Mouse (Mus musculus) gastrocnemius, postnatal 36 days (tissue): Measurements from ENCODE around the gene Ankrd24. TPM values are rescaled to one million over a fixed set of nuclear protein-coding genes. Genes with fewer than 3 reads are reported as not detected.

Experiments used
- DNase-seq, 2 experiments: peaks; one replicate each; pipeline ENCODE4 v3.0.0; 2022
- intact Hi-C: fragments of 180-260 bp; cut with DNase I; formaldehyde crosslinking; loops from one replicate; pipeline ENCODE4 v1.15.1; 2025
- long read RNA-seq, 2 experiments: library from polyadenylated mRNA; stranded (forward); transcript quantifications; one replicate each; pipeline ENCODE4 v2.0.0; 2021
- total RNA-seq, 2 experiments: library from RNA; stranded (reverse); gene quantifications; 2 replicates each; pipeline ENCODE4 v1.2.3; 2021

Gene Ankrd24
- 1 to 10 TPM; 7.0 to 8.7 TPM for total RNA-seq
- long read RNA-seq, experiment 1, partial matches to known transcripts, result 1 of 6 reads
- long read RNA-seq, experiment 1, other reads (novel, unspliced or antisense), result 2 of 6 reads
- long read RNA-seq, experiment 2, partial matches to known transcripts, result 0 of 2 reads
- long read RNA-seq, experiment 2, other reads (novel, unspliced or antisense), result 0 of 2 reads

DNA sequence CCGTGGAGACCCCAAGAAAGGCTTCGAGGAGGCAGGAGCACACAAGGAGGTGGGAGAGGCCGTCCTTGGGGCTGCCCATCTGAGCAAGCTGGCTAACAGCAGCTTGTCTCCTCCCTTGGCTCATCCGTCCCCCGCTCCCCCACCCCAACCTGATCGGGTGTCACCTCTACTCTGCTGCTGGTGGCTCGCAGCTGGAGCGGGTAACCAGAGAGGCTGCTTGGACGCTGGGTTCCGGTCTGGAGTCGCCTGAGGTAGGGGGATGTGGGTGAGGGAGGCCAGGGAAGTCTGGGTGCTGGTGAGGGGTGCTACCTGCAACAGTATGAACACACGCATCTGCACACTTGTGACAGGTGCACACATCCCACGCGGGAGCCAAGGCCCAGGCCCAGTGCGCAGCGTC lies at the start of gene Ankrd24:
Ankrd24 (plus strand) TSS at position 151 of the 400 bp plus-strand sequence.
- DNase-seq, result no peak
- intact Hi-C loops, result loop anchor here (2.0 to 10.0 kb wide), 2 partner anchors 14 to 546 kb away; no protein-coding TSS in a partner anchor

DNA sequence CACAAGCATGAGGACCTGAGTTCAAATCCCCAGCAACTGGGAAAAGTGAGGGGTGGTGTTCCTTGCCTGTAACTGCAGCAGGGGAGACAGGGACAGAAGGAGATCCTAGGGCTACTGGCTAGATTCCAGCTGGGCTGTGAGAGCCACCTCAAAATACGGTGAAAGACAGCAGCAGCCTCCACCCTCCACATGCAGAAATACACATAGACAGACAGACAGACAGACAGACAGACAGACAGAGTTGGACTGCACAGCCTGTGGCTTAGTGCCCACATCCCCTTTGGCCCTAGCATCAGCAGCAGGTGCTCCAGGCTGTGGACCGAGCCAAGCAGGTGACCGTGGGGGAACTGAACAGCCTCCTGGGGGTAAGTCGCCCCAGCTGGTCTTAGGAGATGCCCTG lies 48.4 kb upstream of the Ankrd24 start:
- intact Hi-C loops, result no loop called here
- DNase-seq, result no peak

DNA sequence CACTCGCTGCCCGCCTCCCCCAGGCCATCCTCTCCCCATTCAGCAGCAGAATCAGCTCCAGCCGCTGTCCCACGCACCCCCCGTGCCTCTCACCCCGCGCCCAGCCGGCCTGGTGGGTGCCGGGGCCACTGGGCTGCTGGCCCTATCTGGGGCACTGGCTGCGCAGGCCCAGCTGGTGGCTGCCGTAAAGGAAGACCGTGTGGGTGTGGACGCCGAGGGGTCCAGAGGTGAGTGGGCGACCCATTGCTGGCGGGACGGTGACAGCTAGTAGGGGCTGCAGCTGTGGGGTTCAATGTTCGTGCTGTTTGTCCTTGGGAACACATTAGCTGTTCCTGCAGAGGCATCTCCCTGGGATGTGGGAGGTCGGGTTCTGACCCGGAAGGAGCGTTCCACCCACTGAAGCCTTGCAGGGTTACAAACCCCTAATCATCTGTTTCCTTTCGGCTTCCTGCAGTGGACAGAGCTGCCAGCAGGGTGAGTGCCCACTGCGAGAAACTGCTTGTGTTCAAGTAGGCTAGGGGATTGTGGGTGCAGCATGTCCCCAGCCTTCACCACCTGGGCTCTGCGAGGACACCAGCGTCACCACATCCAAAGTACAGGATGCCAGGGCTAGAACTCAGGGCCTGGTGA lies 47.8 kb upstream of the Ankrd24 start:
- intact Hi-C loops, result no loop called here
- DNase-seq, result no peak

DNA sequence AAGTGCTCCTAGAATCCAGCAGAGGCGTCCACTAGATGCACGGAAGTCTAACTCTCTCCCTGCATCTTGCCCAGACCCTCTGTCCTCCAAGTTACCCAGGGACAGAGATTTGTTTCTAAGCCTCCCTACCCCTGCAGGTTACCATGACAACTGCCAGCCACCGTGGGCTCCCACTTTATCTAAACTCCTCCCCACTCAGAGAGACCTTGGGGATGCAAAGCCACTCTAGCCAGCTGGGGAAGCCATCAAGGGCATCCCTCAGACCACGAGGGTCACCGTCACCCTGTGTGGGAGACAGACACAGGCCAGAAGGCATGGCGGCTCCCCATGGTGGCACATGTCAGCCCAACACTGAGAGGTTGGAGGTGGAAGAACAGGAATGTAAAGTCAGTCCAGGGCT lies 45.0 kb upstream of the Ankrd24 start:
- intact Hi-C loops, result no loop called here
- no peak for DNase-seq

DNA sequence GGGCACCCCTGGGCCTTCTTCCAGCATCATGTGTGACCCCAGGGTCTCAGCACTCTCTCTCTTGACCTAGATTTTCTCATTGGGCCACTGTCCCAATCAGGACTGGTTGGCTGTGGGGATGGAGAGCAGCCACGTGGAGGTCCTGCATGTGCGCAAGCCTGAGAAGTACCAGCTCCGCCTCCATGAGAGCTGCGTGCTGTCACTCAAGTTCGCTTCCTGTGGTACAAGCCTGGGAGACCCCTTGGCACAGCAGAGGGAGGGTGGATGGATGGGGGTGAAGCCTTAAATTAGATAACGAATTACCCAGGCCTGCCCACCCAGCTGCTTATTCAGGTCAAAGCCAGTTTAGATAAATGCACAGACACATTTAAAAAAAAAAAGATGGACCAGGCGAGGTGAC lies 39.6 kb upstream of the Ankrd24 start:
- DNase-seq, result no peak
- intact Hi-C loops, result no loop called here

DNA sequence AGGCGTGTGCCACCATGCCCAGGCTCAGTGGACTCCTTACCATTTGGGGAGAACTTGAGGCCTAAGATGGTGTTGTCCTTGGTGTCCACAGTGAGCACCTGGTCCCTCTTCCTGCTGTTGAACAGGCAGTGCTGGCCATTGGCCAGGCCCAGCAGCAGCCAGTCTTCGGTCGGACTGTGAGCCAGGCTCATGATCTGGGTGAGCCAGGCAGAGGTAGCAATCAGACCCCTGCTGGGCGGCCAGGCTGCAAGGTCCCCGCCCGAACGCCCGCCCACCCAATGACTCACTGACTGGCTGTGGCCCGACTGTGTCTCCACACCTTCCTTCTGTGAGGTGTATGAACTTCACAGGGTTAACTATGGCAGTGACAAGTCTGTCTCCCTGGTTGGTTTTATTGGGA lies 36.5 kb upstream of the Ankrd24 start:
- intact Hi-C loops, result no loop called here
- DNase-seq, result no peak

DNA sequence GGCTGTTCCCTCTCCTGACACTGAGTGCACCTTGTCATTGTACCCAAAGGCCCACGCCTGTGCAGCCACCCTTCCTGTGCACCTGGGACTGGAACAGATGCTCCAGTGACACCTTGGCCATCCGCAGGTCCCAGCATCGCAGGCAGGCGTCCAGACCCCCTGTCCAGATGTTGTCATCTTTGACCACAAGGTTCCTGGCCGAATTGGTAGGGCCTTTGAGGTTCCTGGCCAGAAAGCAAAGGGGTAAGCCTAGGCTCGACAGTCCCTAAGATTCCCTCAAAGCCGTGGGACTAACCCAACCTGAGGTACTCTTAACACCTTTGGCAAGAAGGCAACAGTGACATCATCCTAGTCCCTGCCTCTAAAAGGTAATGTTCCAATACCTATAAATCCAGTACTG lies 35.7 kb upstream of the Ankrd24 start:
- intact Hi-C loops, result no loop called here
- DNase-seq, result no peak

DNA sequence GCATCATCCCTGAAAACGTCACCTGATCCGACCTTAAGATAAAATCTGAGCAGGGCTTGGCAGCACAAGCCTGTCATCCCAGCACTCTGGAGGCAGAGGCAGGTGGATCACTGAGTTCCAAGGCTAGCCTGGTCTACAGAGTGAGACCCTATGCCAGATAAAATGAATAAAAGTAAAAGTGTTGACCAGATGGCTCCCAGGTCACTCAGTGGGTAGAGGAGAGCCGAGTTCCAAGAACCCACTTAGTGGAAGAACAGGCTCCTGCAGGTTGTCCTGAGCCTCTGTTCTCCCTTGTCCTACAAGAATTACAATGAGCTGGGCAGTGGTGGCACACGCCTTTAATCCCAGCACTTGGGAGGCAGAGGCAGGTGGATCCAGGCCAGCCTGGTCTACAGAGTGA lies 35.1 kb upstream of the Ankrd24 start:
- intact Hi-C loops, result no loop called here

DNA sequence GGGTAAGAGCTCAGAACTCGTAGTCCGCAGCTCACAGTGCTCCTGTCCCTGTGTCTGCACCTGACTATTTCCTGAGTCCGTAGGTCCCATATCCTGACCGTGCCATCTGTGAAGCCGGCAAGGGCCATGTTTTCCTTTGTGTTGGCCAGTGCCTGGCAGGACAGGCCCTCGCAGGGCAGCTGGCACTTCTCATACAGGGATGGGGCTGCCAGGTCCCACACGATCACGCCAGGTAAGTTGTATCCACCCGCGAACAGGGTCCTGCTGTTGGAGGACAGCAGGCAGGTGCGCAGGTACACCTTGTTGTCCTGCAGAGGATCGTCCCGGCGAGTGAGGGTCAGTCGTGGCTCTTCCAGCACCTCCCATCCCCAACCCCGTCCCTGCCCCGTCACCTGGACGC lies 34.4 kb upstream of the Ankrd24 start:
- no peak for DNase-seq
- intact Hi-C loops, result no loop called here

More for the DNA sequence above, 35.1 kb upstream of the Ankrd24 start:
- DNase-seq, result no peak

DNA sequence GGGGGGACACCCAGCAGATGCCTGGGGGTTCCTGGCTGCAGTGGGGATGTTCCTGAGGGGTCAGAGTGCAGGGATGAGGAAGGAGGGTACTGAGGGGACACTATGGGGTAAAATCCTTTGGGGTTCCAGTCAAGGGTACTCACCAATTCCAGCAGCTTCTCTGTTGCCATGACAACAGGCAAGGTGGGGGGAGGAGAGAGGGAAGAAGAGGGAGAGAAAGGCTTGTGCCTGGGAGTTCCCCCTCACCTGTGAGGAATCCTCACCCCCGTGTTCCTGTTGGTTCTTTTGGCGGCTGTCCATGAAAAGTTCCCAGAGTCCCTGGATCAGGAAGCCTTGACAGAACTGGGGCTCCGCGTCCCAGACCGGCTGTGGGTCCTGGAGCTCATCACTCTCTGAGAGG lies 32.7 kb upstream of the Ankrd24 start:
- DNase-seq, result no peak
- intact Hi-C loops, result no loop called here

DNA sequence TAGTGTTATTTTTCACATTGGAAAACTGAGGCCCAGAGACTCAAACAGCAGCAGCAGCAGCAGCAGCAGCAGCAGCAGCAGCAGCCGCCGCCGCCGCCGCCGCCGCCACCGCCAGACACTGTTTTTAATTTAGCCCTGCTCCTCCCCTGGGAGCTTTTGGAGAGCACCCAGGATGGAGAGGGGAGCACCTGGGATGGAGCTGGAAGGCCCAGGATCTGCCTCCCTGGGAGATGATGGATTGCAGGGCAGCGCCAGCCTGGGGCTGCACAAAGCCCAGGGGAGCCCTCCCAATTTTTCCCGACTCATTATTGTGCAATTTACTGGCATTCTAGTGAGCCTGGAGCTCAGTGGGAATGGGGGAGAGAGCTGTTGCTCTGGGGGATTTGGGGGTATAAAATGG lies 31.7 kb upstream of the Ankrd24 start:
- intact Hi-C loops, result no loop called here
- DNase-seq, result peak; percentile 42 to 45

DNA sequence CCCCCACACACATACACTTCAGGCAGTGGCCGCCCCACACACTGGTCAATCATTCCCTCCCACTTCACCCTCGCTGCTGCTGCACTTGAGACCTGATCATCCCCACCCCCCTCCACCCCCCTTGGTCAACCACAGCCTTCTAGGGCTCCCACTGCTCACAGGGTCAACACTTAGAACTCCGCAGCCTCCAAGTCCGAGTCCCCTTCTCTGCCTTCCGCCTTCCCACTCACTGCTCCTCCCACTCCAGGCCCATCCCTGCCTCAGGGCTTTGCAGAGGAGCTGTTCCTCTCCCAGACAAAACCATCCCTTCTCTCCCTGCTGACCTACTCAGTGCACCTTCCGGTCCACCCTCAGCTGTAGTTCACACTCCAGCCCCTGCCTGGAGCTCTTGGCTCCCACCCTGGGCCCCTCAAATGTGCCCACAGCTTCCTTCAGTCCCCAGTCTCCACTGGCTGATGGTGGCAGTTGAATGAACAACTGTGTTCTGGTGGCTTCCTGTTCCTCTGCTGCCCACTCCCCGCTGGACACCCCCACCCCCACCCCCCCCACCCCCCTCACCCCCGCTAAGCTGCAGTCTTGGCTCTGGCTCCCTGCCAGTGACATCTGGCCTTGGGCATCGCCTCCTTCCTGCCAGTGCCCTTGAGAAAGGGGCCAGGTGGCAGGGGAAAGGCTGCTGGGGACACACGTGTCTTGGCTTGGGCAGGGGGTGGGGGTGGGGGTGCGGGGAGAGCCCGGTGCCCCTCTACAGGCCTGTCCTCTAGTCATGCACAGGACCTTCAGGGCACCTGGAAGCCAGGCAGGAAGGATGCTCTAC lies 31.0 kb upstream of the Ankrd24 start:
- no peak for DNase-seq
- intact Hi-C loops, result no loop called here

DNA sequence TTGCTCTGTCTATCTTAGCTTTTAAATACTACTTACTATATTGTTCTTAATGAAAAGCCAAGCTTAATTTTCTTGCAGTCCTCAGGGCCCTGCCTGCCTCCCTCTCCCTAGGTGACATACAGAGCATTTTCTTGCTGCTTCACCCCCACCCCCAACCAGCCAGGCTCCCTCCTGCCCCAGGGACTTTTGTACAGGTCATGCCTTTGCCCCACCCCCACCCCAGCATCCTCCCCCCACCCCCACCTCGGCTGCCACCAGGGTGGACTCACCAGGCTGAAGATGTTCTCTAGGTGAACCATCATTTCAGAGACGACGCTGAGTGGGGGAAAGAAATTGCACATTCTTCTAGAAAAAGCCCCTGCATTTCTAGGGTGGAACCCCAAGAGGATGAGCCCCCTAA lies 30.0 kb upstream of the Ankrd24 start:
- intact Hi-C loops, result no loop called here
- no peak for DNase-seq

DNA sequence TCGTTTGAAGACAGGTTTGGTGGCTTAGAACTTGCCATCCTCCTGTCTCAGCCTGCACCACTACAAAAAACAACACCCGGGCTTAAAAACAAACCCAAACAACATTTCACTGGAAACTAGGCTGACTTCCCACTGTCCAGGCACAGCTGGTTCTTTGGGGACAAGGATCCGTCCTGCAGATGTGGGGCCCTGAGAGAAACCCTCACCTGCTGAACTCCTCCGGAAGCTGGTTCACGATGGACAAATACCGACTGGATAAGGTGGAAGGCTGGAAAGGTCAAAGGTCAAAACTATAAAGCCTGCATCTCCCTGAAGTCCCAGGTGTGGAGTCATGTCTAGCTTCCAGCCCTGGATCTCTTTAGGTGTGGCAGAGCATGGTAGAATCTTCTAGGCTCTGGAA lies 29.5 kb upstream of the Ankrd24 start:
- DNase-seq, result no peak
- intact Hi-C loops, result no loop called here

DNA sequence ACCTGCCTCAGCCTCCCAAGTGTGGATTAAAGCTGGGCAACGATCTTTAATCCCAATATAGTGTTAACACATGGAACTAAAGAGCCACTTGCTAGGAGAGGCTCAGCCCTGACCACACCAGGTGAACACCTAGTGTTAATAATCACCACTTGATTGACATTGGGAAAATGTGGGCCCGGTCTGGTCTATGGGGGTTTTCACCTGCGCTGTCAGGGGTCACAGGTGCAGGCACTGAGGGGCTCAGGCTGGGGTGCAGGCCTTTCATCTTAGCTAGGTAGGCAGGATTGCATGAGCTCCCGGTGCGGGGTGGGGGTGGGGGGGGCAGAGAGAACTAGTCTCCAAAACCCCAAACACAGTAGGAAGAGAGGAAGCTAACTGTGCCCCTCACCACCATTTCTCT lies 28.7 kb upstream of the Ankrd24 start:
- intact Hi-C loops, result loop anchor here (5.0 kb wide), 2 partner anchors 82 to 102 kb away; partner anchors contain the start of gene Ncln
- DNase-seq, result no peak

DNA sequence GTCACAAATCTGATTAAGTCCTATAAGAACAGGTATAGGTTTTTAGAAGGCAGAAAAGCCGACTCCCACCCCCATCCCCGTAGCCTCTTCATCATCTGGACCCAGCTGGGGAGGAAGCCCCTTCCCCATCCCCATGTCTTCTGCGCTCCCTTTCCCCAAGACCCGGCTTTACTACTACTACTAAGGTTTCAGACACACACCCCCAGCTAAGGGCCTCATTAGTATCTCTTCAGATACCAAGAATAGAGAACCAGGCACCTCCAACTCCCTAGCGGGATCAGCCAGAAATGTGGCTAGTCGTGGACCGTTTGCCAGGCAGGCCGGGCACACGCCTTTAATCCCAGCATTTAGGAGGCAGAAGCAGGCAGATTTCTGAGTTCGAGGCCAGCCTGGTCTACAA lies 28.2 kb upstream of the Ankrd24 start:
- intact Hi-C loops, result loop anchor here (5.0 kb wide), 2 partner anchors 83 to 103 kb away; partner anchors contain the start of gene Ncln
- DNase-seq, result no peak

DNA sequence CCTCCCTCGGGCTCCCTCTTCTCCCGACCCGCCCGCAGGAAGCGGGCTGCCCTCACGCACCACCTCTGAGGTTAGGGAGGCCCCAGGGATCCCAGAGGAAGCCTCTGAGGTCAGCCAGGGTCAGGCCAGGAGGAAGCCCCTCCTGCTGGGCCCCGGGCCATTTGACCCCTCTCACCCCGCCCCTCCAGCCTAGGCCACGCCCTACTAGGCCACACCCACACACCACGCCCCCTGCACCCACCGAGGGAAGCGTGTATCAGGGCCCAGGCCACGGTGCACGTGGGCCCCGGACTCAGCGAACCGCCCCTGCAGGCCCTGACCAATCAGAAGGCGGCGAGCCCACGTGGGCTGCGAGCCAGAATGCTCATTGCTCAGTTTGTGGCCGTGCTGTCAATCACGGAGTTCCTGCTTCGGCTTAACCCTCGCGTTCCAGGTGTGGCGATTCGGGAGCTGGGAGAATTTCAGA lies 27.6 kb upstream of the Ankrd24 start, which contains the start of gene Tle6:
Tle6 (minus strand) TSS at position 336 of the 466 bp plus-strand sequence.
- peak; percentile 91 to 94 for DNase-seq
- intact Hi-C loops, result loop anchor here (5.0 kb wide), 2 partner anchors 83 to 103 kb away; partner anchors contain the start of gene Ncln

DNA sequence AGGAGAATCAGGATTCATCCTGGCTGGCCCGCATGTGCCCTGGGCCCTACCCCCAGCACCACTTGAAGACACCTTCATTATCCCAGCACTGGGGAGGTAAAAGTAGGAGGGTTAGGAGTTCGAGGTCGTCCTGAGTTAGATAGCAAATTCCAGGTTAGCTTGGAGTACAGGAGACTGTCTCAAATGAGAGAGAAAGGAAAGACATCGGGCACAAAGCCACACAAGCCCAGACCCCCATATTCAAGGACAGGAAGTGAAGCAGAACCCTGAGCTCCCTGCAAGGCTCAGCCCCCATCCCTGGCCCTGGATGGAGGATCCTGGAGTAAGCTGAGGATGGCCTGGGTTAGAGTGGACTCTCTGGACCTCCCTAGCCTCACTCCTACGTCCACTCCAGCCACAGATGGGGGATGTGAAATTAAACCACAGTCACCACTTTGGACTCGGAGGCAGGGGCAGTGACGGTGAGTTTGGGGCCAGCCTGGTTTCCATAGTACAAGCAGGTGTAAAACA lies 26.9 kb upstream of the Ankrd24 start:
- intact Hi-C loops, result loop anchor here (5.0 kb wide), 2 partner anchors 84 to 104 kb away; partner anchors contain the start of gene Ncln
- DNase-seq, result no peak

DNA sequence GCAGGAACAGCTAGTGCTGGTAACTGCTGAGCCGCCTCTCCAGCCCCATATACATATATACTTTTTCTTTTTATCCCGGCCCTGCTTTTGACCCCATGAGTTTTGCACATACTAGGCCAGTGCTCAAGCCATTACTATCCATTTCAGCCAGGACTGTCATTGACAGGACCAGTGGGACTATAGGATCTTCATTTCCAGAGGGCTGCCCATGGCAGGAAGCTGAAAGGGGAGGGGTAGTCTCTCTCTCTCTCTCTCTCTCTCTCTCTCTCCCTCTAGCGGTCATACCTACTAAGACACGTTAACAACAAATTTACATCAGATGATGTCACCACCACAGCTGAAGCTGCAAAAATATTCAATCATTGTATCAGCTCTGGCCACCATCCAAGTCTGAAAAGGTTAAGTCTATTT lies 25.6 kb upstream of the Ankrd24 start:
- no peak for DNase-seq
- intact Hi-C loops, result loop anchor here (5.0 kb wide), 2 partner anchors 85 to 105 kb away; partner anchors contain the start of gene Ncln

DNA sequence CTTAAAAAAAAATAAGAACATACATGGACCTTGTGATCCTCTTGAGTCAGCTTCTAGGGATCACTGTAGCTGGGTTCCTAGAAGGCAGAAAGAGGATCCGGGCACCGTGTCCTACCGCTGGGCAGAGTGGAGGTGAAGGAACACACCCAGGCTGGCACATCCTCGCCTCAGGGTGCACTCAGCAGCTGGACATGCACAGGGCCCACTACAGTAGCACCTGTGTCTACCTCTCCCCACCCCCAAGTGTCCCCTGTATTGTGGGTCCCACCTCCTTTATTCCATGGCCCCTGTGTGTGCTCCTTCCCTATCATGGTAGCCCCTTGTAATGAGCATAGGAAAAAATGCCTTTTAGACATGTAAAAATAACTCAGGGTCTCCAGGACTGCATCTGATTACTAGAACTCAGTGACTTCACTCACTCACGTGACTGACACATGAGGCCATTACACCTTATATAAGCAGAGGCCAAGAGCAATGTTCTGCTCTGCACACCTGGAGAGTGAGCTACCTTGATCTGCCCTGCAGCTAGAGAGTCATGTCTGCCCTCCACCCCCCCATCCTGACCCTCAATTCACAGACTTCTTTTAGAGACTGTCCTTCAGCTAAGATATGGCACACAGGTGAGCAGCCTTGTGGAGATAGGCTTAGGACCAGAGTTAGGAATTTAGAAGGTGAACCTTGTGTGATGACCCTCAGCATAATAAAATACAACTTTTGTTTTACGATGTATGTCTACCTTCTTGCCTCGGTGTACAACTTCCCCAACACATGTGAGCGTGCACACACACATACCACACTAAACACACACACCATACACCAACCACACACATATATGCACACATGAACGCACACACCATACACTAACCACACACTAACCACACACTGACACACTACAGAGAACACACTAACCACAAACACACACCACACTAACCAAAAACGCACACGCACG lies 24.0 kb upstream of the Ankrd24 start:
- no peak for DNase-seq
- intact Hi-C loops, result loop anchor here (2.0 to 5.0 kb wide), 3 partner anchors 39 to 107 kb away; partner anchors contain the start of gene Ncln
